Mouse (Mus musculus): ENCODE results near the gene Tor2a. TPM values are rescaled to one million over a fixed set of nuclear protein-coding genes. Genes with fewer than 3 reads are reported as not detected.

Gene Tor2a
- total and polyA plus RNA-seq, 3 experiments = 54.7 to 62.2 TPM; not detected in 1

DNA sequence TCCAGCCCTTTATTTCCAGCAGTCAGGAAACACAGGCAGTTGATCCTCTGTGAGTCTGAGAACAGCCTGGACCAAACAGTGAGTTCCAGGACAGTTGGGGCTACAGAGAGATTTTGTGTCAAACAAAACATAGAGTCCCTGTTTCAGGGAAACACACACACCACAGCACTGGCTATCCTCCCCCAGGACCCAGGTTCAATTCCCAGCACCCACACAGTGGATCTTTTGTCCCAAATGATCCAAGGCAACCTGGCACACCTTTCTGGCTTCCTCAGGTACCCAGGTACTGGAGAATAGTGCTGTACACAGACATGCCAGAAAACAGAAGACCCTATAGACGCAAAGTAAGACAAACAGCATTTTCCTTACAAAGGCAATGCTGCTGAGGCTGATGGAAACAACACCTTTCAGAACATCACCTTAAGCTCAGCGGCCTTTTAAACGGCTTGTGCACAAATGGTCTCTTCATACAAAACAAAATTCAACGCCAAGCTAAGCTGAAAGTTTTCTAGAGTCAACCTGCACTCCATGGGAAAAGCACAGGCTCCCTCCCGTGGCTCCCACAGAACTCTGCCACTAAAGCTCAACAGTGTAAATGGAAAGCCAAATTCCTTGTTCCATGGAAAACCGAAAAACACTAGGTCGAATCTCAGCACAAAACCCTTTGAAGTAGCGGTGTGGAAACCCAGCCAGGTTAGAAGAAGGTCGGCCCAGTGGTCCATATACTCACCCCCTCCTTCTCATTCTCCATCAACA is 45.6 kb upstream of the Tor2a start:
- no peak for DNase-seq (ENCODE audit: low read depth, low spot score)
- H3K9ac ChIP-seq (ENCODE audit: control insufficient read depth, low read depth, low read length, poor library complexity, severe bottlenecking) = peak overlapping the region; percentile 95
- H3K36me3 ChIP-seq (ENCODE audit: control insufficient read depth in 1 of 2, insufficient read depth in 2 of 2, low read length in 2 of 2) = peaks cover 10 to 34% of the 10 kb centered on the region in 2 experiments
- H3K79me2 ChIP-seq (ENCODE audit: control insufficient read depth, insufficient read depth, low read length, poor library complexity) = peaks cover 34% of the 10 kb centered on the region
- H3K9me3 ChIP-seq (replicated peaks; ENCODE audit: insufficient read depth, low read length) = no peaks in the 10 kb centered on the region
- peak overlapping the region; percentile 98 to 99 for H3K4me3 ChIP-seq (ENCODE audit: control insufficient read depth in 1 of 2, insufficient read depth in 1 of 2, low read depth in 2 of 2, low read length in 2 of 2)
- H3K27ac ChIP-seq (ENCODE audit: control insufficient read depth, low read depth, low read length) = peak overlapping the region; percentile 79
- H3K4me1 ChIP-seq (ENCODE audit: control insufficient read depth in 1 of 2, insufficient read depth in 2 of 2, low read length in 2 of 2) = peaks cover 14 to 33% of the 10 kb centered on the region in 2 experiments
- no peaks in the 10 kb centered on the region for H3K27me3 ChIP-seq (ENCODE audit: control insufficient read depth in 1 of 2, insufficient read depth in 2 of 2, low read length in 2 of 2)
- TF ChIP-seq POLR2A (IDR thresholded peaks at IDR 0.05; ENCODE audit: control insufficient read depth in 1 of 2, insufficient read depth in 1 of 2, low read depth in 1 of 2, low read length in 2 of 2, poor library complexity in 1 of 2) = no peak
- no peak for TF ChIP-seq MYB (IDR thresholded peaks at IDR 0.05; ENCODE audit: low read depth, low read length)

DNA sequence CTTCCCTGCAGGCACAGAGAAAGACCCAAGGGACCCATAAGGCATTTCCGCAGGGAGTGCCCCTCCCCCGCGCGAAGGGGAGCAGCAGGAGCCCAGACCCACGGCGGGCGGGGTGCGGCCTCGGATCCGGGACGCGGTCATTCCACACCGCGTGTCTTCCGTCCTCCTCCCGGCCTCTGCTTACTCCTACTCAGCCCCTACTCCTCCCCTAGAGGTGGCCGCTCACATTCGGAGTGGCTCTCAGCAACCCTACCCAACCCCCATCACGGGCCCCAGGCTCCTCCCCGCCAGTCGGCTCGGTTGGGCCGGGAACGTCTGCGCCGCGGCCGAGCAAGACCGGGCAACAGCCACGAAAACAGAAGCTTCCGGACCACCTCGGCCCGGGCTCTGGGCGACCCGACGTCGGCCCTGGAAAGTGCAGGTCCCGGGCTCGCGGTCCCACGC is 44.9 kb upstream of the Tor2a start:
- H3K36me3 ChIP-seq (ENCODE audit: control insufficient read depth in 1 of 2, insufficient read depth in 2 of 2, low read length in 2 of 2) = peaks cover 5 to 34% of the 10 kb centered on the region in 2 experiments
- peak; percentile 69 for DNase-seq (ENCODE audit: low read depth, low spot score)

DNA sequence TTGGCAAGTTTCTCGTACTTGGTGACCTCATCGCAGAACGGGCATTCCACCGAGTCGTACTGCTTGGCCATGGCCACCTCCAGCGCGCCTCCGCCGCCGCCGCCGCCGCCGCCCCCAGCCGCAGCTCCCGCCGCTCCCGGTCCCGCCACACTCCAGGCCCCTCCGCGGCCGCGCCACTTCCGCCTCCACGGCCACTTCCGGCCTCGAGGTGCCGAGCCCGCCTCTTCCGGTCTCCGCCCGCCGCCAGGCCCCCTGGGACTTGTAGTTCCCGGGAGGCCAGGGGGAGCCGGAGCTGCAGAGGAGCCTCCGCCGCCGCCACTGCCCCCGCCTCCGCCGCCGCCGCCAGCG is 44.5 kb upstream of the Tor2a start:
- H3K27me3 ChIP-seq (ENCODE audit: control insufficient read depth in 1 of 2, insufficient read depth in 2 of 2, low read length in 2 of 2) = no peaks in the 10 kb centered on the region
- peaks cover 5 to 34% of the 10 kb centered on the region in 2 experiments for H3K36me3 ChIP-seq (ENCODE audit: control insufficient read depth in 1 of 2, insufficient read depth in 2 of 2, low read length in 2 of 2)
- H3K9me3 ChIP-seq (replicated peaks; ENCODE audit: insufficient read depth, low read length) = no peaks in the 10 kb centered on the region
- DNase-seq (ENCODE audit: low read depth, low spot score) = peak; percentile 94
- H3K79me2 ChIP-seq (ENCODE audit: control insufficient read depth, insufficient read depth, low read length, poor library complexity) = peaks cover 34% of the 10 kb centered on the region
- peak overlapping the region; percentile 79 for H3K27ac ChIP-seq (ENCODE audit: control insufficient read depth, low read depth, low read length)
- peak overlapping the region; percentile 95 for H3K9ac ChIP-seq (ENCODE audit: control insufficient read depth, low read depth, low read length, poor library complexity, severe bottlenecking)
- peak overlapping the region; percentile 98 to 99 for H3K4me3 ChIP-seq (ENCODE audit: control insufficient read depth in 1 of 2, insufficient read depth in 1 of 2, low read depth in 2 of 2, low read length in 2 of 2)
- H3K4me1 ChIP-seq (ENCODE audit: control insufficient read depth in 1 of 2, insufficient read depth in 2 of 2, low read length in 2 of 2) = peaks cover 14 to 33% of the 10 kb centered on the region in 2 experiments
- TF ChIP-seq MYB (IDR thresholded peaks at IDR 0.05; ENCODE audit: low read depth, low read length) = no peak
- TF ChIP-seq ETS1 (IDR thresholded peaks at IDR 0.05; ENCODE audit: low read depth, low read length) = no peak
- no peak for TF ChIP-seq USF2 (IDR thresholded peaks at IDR 0.05; ENCODE audit: borderline replicate concordance in 1 of 2, insufficient read depth in 1 of 2, low read depth in 1 of 2, low read length in 2 of 2)
- TF ChIP-seq TAL1 (IDR thresholded peaks at IDR 0.05; ENCODE audit: low read length) = no peak
- peak; percentile 92 for TF ChIP-seq HCFC1 (IDR thresholded peaks at IDR 0.05; ENCODE audit: low read depth, low read length)
- TF ChIP-seq EP300 (IDR thresholded peaks at IDR 0.05; ENCODE audit: low read depth in 1 of 2, low read length in 2 of 2) = no peak
- no peak for TF ChIP-seq ZMIZ1 (IDR thresholded peaks at IDR 0.05; ENCODE audit: low read depth, low read length)
- TF ChIP-seq MYC (IDR thresholded peaks at IDR 0.05; ENCODE audit: low read depth, low read length) = no peak
- TF ChIP-seq RCOR1 (IDR thresholded peaks at IDR 0.05; ENCODE audit: low read depth, low read length) = 0 out of 2 replicates have a peak, but pooled peaks have one; percentile 12
- TF ChIP-seq CHD1 (IDR thresholded peaks at IDR 0.05; ENCODE audit: low read depth, low read length) = no peak
- TF ChIP-seq BHLHE40 (IDR thresholded peaks at IDR 0.05; ENCODE audit: borderline replicate concordance, low read depth, low read length) = no peak
- no peak for TF ChIP-seq GATA1 (IDR thresholded peaks at IDR 0.05; ENCODE audit: low read depth, low read length)
- TF ChIP-seq POLR2A (IDR thresholded peaks at IDR 0.05; ENCODE audit: control insufficient read depth in 1 of 2, insufficient read depth in 1 of 2, low read depth in 1 of 2, low read length in 2 of 2, poor library complexity in 1 of 2) = peak in 1 of 2 experiments; percentile 59; a peak in 2 of 4 replicates
- no peak for TF ChIP-seq TBP (IDR thresholded peaks at IDR 0.05; ENCODE audit: low read depth, low read length)
- no peak for TF ChIP-seq MEF2A (IDR thresholded peaks at IDR 0.05; ENCODE audit: extremely low read depth, insufficient replicate concordance, low read depth, low read length, poor library complexity, severe bottlenecking)
- TF ChIP-seq GABPA (IDR thresholded peaks at IDR 0.05; ENCODE audit: low read depth, low read length) = no peak
- no peak for TF ChIP-seq CHD2 (IDR thresholded peaks at IDR 0.05; ENCODE audit: low read length)
- no peak for TF ChIP-seq CTCF (IDR thresholded peaks at IDR 0.05 in 2 of 3, conservative IDR thresholded peaks at IDR 0.05 in 1 of 3; ENCODE audit: control insufficient read depth in 1 of 3, insufficient read depth in 1 of 3, low read depth in 2 of 3, low read length in 3 of 3, poor library complexity in 1 of 3, severe bottlenecking in 1 of 3)
- peak; percentile 97 for TF ChIP-seq ELF1 (IDR thresholded peaks at IDR 0.05; ENCODE audit: low read depth, low read length)
- peak; percentile 69 for TF ChIP-seq USF1 (IDR thresholded peaks at IDR 0.05; ENCODE audit: low read depth, low read length)
- TF ChIP-seq POLR2AphosphoS5 (IDR thresholded peaks at IDR 0.05; ENCODE audit: borderline replicate concordance, low read depth, low read length) = no peak

More for the DNA sequence above, 44.9 kb upstream of the Tor2a start:
- H3K9me3 ChIP-seq (replicated peaks; ENCODE audit: insufficient read depth, low read length) = no peaks in the 10 kb centered on the region
- H3K9ac ChIP-seq (ENCODE audit: control insufficient read depth, low read depth, low read length, poor library complexity, severe bottlenecking) = peak overlapping the region; percentile 95
- peaks cover 34% of the 10 kb centered on the region for H3K79me2 ChIP-seq (ENCODE audit: control insufficient read depth, insufficient read depth, low read length, poor library complexity)
- H3K4me1 ChIP-seq (ENCODE audit: control insufficient read depth in 1 of 2, insufficient read depth in 2 of 2, low read length in 2 of 2) = peaks cover 14 to 33% of the 10 kb centered on the region in 2 experiments
- no peaks in the 10 kb centered on the region for H3K27me3 ChIP-seq (ENCODE audit: control insufficient read depth in 1 of 2, insufficient read depth in 2 of 2, low read length in 2 of 2)
- peak overlapping the region; percentile 79 for H3K27ac ChIP-seq (ENCODE audit: control insufficient read depth, low read depth, low read length)
- TF ChIP-seq ZMIZ1 (IDR thresholded peaks at IDR 0.05; ENCODE audit: low read depth, low read length) = no peak
- TF ChIP-seq NELFE (IDR thresholded peaks at IDR 0.05; ENCODE audit: low read depth, low read length) = no peak
- TF ChIP-seq MAZ (IDR thresholded peaks at IDR 0.05; ENCODE audit: low read depth, low read length) = no peak
- no peak for TF ChIP-seq NRF1 (IDR thresholded peaks at IDR 0.05; ENCODE audit: insufficient read depth, low read depth, low read length, poor library complexity, severe bottlenecking)
- 0 out of 2 replicates have a peak, but pooled peaks have one; percentile 20 for TF ChIP-seq SIN3A (IDR thresholded peaks at IDR 0.05; ENCODE audit: low read length)
- peak overlapping the region; percentile 98 to 99 for H3K4me3 ChIP-seq (ENCODE audit: control insufficient read depth in 1 of 2, insufficient read depth in 1 of 2, low read depth in 2 of 2, low read length in 2 of 2)
